Mouse (Mus musculus) hindbrain, embryonic 16.5 days (tissue): Measurements from ENCODE around the gene Kdelr3. TPM values are rescaled to one million over a fixed set of nuclear protein-coding genes. Genes with fewer than 3 reads are reported as not detected.

Source experiments
- ATAC-seq: fragments of 200-750 bp; cut with Nextera tagmentation; 2 replicates; pipeline ENCODE4 v1.8.0; 2017; ENCODE audit warnings: moderate TSS enrichment, moderate library complexity
- H3K27ac ChIP-seq: fragments of 300-500 bp; sonication (generic); 2 replicates; pipeline ENCODE4 v1.5.1; 2014; ENCODE audit warnings: low read depth, mild to moderate bottlenecking, control low read depth, low read length, moderate library complexity
- H3K27me3 ChIP-seq: fragments of 300-500 bp; sonication (generic); replicated peaks from 2 replicates; pipeline ENCODE4 v1.6.1; 2014; ENCODE audit warnings: low read length; ENCODE audit not compliant: control insufficient read depth, insufficient read depth
- H3K36me3 ChIP-seq: fragments of 300-500 bp; sonication (generic); 2 replicates; pipeline ENCODE4 v1.6.1; 2014; ENCODE audit warnings: mild to moderate bottlenecking, low read length, moderate library complexity, mixed read lengths; ENCODE audit not compliant: control insufficient read depth, insufficient read depth
- H3K4me1 ChIP-seq: fragments of 300-500 bp; sonication (generic); 2 replicates; pipeline ENCODE4 v1.6.1; 2014; ENCODE audit warnings: low read depth, low read length; ENCODE audit not compliant: control insufficient read depth, insufficient read depth
- H3K4me2 ChIP-seq: fragments of 300-500 bp; sonication (generic); 2 replicates; pipeline ENCODE4 v1.6.1; 2014; ENCODE audit warnings: mild to moderate bottlenecking, low read length, control low read depth, moderate library complexity
- H3K4me3 ChIP-seq: fragments of 300-500 bp; sonication (generic); 2 replicates; pipeline ENCODE4 v1.5.1; 2014; ENCODE audit warnings: mild to moderate bottlenecking, low read length, control low read depth, moderate library complexity
- H3K9ac ChIP-seq: fragments of 300-500 bp; sonication (generic); 2 replicates; pipeline ENCODE4 v1.6.1; 2014; ENCODE audit warnings: low read depth, mild to moderate bottlenecking, control low read depth, low read length, moderate library complexity
- H3K9me3 ChIP-seq: fragments of 300-500 bp; sonication (generic); 2 replicates; pipeline ENCODE4 v1.6.1; 2014; ENCODE audit warnings: mild to moderate bottlenecking, low read length, moderate library complexity; ENCODE audit not compliant: control insufficient read depth
- WGBS: fragments of 180-500 bp; shearing (Covaris S2); extraction: QIAGEN DNeasy Blood & Tissue Kit; methylation state at CpG from one replicate; pipeline ENCODE4 v1.1.7; 2014; 5-methylcytosine and 5-hydroxymethylcytosine counted together
- polyA plus RNA-seq: library from polyadenylated mRNA; unstranded; fragments of >200 nt; fragmentation: Nextera tagmentation; extraction: Ambion mirVana; gene quantifications from 2 replicates; pipeline ENCODE4 v1.2.1, GENCODE M21; 2015

Kdelr3 gene
- polyA plus RNA-seq, 1 experiment from 2014 or later, result 11.6 TPM

GRCm38 (mm10) chr15:79525979-79526768 is 10.0 kb downstream of the Kdelr3 start:
- Histone ChIP-seq H3K4me2 (no peak overlapping the region), H3K27me3 (no peaks in the 10 kb centered on the region), H3K27ac (no peak overlapping the region), H3K4me1 (no peaks in the 10 kb centered on the region), H3K4me3 (no peak overlapping the region), H3K9me3 (no peaks in the 10 kb centered on the region), H3K36me3 (peaks cover 31% of the 10 kb centered on the region), H3K9ac (no peak overlapping the region)
- 64% methylated on average over 9 of the region's 9 CpGs for WGBS
- peak; percentile 24; the same call in 1 of the 2 replicates for ATAC-seq

DNA sequence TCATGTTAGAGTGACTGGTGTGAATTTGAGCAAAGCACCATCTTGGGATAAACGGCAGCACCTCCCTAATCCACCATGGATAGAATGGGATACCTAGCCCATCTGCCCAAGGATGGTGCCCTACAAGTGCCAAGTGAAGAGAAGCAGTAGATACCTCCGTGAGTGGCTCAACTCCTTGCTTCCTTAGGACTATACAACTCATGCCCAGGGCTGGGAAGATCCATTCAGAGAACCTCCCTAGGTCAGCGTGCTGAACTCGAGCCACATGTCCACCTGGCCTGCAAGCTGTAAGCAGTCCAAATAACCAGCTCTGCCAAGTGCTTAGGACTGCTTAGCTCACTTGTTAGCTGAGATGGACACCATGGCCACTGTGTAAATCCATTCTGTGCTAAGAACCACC is 11.0 kb downstream of the Kdelr3 start:
- Histone ChIP-seq H3K36me3 (peaks cover 34% of the 10 kb centered on the region), H3K4me2 (no peak overlapping the region), H3K9me3 (no peaks in the 10 kb centered on the region), H3K4me3 (no peak overlapping the region), H3K27ac (no peak overlapping the region), H3K4me1 (no peaks in the 10 kb centered on the region), H3K9ac (no peak overlapping the region), H3K27me3 (no peaks in the 10 kb centered on the region)
- 75% methylated on average over 4 of the region's 4 CpGs for WGBS
- ATAC-seq, result no peak

DNA sequence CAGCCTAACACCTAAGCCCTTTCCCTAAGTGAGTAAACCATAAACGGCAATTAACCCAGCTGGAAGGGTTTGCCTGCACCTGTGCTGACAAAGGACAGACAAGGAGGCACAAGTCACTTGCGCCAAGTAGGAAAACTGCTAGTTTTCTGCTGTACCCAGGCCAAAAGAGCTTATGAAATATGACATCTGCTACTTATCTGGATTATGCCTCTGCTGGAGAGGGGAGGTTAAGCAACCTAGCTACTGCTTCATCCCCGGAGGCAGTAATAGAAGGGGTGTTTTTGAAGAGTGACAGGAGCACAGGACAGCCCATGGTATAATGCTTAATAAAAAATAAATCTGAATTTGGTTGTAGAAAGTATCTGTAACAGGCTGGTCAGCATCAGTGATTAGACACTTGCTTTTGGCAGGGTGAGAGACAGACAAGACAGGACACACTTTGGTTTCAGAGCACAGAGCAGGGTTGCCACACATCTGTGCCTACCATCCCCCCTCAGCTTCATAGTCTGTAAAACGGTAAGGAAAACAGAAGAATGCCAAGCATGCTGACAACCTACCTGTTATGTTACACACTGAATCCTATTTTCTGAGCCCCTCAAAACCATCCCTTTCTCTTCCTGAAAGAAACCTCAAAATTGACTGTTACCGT is 11.9 kb downstream of the Kdelr3 start:
- Histone ChIP-seq H3K9me3 (no peaks in the 10 kb centered on the region), H3K36me3 (peaks cover 34% of the 10 kb centered on the region), H3K4me2 (no peak overlapping the region), H3K9ac (no peak overlapping the region), H3K27me3 (no peaks in the 10 kb centered on the region), H3K27ac (no peak overlapping the region), H3K4me3 (no peak overlapping the region), H3K4me1 (no peaks in the 10 kb centered on the region)
- WGBS, result 77% methylated on average over 5 of the region's 5 CpGs
- ATAC-seq, result no peak

DNA sequence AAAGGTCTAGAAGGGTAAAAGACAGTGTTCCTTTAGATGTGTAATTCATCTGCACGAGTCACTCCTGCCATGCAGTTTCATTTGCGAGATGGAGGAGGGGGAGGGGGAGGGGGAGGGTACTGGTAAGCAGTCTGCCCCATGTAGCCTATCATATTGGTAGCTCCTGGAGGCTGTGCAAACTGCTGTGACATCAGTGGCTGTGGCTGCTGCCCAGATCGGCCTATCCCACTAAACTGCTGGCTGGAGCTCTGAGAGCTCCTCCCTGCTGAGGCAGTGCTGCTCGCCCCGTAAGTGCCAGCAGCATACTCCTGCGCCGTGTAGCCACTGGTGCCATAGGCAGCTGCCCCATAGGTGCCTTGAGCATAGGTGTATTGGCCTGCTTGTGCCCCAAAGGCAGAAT is 13.7 kb downstream of the Kdelr3 start:
- Histone ChIP-seq H3K9ac (no peak overlapping the region), H3K4me2 (no peak overlapping the region), H3K4me3 (no peak overlapping the region), H3K4me1 (no peaks in the 10 kb centered on the region), H3K9me3 (no peaks in the 10 kb centered on the region), H3K27me3 (no peaks in the 10 kb centered on the region), H3K27ac (no peak overlapping the region), H3K36me3 (peaks cover 43% of the 10 kb centered on the region)
- ATAC-seq, result no peak
- 71% methylated on average over 7 of the region's 7 CpGs for WGBS

DNA sequence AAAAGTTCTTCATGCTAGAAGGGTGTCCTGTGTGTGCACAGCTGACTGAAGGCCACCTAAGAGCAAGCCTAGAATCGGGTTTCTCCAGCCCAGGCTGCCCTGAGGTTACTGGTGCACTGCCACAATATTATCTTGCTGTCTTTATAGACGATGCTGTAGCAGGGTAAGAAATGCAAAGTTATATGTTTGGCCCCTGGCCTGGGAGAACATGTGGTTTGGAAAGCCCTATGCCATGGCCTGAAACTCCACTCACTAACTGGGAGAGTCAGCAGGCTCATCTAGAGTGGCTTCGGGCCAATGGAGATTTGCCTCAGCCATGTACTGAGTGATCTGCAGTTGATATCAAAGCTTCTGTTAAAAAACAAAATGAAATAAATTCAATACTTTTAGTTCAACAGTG is 17.6 kb downstream of the Kdelr3 start:
- Histone ChIP-seq H3K36me3 (peaks cover 66% of the 10 kb centered on the region), H3K4me3 (no peak overlapping the region), H3K9ac (no peak overlapping the region), H3K4me1 (no peaks in the 10 kb centered on the region), H3K4me2 (no peak overlapping the region), H3K9me3 (no peaks in the 10 kb centered on the region), H3K27ac (no peak overlapping the region), H3K27me3 (no peaks in the 10 kb centered on the region)
- WGBS, result 88% methylated on average over 3 of the region's 3 CpGs
- ATAC-seq, result no peak

GRCm38 (mm10) chr15:79543968-79544367 is 27.8 kb downstream of the Kdelr3 start:
- no peaks in the 10 kb centered on the region for H3K9me3 ChIP-seq
- 92% methylated on average over 3 of the region's 3 CpGs for WGBS
- H3K27ac ChIP-seq, result no peak overlapping the region
- H3K4me2 ChIP-seq, result peak overlapping the region; percentile 87
- no peak for ATAC-seq
- no peak overlapping the region for H3K4me3 ChIP-seq
- peaks cover 40% of the 10 kb centered on the region for H3K36me3 ChIP-seq
- H3K27me3 ChIP-seq, result no peaks in the 10 kb centered on the region
- H3K4me1 ChIP-seq, result peaks cover 22% of the 10 kb centered on the region
- no peak overlapping the region for H3K9ac ChIP-seq

DNA sequence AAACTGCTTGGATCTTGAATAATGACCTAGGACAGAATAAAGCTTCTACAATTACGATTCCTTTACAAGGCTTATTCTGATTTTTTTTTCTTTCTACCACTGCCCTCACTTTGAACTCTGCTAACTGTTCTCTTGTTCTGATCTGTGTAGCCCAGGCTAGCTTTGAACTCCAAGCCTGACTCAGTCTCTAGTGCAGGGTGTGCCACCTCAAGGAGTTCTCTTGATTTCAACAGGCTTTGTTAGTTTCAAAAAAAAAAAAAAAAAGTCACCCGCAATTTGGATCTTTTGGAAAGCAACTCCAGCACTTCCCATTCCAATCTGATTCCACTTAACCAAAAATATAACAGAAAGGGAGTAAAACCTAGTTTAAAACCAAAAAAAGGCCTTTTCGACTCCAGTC is 29.3 kb downstream of the Kdelr3 start:
- Histone ChIP-seq H3K4me3 (peak overlapping the region; percentile 78), H3K4me2 (peak overlapping the region; percentile 87)
- WGBS, result 6% methylated on average over 3 of the region's 3 CpGs

GRCm38 (mm10) chr15:79545921-79546399 is 29.7 kb downstream of the Kdelr3 start:
- H3K36me3 ChIP-seq, result peaks cover 22% of the 10 kb centered on the region
- peak; percentile 66 for ATAC-seq
- no peaks in the 10 kb centered on the region for H3K9me3 ChIP-seq
- peak overlapping the region; percentile 98 for H3K9ac ChIP-seq
- H3K27ac ChIP-seq, result peak overlapping the region; percentile 99
- peak overlapping the region; percentile 78 for H3K4me3 ChIP-seq
- under 1% methylated on average over 48 of the region's 52 CpGs for WGBS
- H3K4me1 ChIP-seq, result peaks cover 22% of the 10 kb centered on the region
- no peaks in the 10 kb centered on the region for H3K27me3 ChIP-seq
- peak overlapping the region; percentile 87 for H3K4me2 ChIP-seq

More for the DNA sequence above, 29.3 kb downstream of the Kdelr3 start:
- Histone ChIP-seq H3K9ac (peak overlapping the region; percentile 98), H3K4me1 (peaks cover 22% of the 10 kb centered on the region), H3K36me3 (peaks cover 27% of the 10 kb centered on the region), H3K27ac (peak overlapping the region; percentile 99), H3K9me3 (no peaks in the 10 kb centered on the region), H3K27me3 (no peaks in the 10 kb centered on the region)
- ATAC-seq, result no peak
